Mouse (Mus musculus) adrenal gland (tissue): ENCODE measurements at regions not wholly inside any gene's neighbourhood (a gene's known extent, or its start where the extent isn't known, plus 50 kb on each side); places are given as distances from the start of the nearest gene placed in this dataset.

Source experiments
- intact Hi-C: fragments of 180-260 bp; cut with DNase I; formaldehyde crosslinking; loops from one replicate; pipeline ENCODE4 v1.15.1; 2025

- intact Hi-C loops = no loop called here
These were observed 250.1 kb upstream of the Mki67 start for GRCm38 (mm10) chr7:135966231-135966630.

DNA sequence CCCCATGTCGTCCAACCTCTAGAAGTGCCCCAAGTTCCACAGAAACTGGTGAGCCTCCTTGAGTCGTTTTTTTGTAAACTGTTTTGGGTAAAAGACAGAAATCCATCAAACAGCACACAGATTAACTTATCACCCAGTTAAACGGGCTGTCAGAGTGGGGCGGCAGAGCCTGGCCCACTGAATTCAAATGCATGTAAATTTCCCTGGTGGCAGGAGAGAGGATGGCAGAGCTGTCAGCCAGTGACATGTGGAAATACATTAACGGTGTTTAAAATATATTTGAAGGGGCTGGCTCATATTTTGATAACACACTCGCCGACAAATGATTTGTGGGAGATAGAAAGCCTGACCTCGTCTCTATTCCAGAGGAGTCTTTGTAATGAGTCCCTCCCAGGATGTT lies 252.5 kb upstream of the Mki67 start:
- intact Hi-C loops = no loop called here

DNA sequence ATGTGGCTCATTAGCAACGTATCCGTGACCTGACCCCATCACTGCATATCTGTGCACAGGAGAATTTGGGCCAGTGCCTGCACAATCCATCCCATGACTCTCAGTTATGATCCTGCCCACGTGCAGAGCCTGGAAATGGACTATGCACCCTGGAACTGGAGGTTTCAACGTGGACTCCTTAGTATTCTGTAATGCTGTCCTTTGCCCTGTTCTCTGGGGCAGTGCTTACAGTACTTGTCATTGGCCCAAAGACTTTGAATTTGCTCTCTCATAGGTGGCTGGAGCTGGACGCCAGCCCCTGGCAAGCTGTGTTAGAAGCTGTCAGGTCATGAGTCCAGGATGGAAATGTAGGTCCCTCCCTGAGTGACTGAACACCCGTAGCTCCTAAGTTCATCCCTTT lies 269.9 kb upstream of the Mki67 start:
- intact Hi-C loops = no loop called here

GRCm38 (mm10) chr7:135990321-135990720 lies 274.2 kb upstream of the Mki67 start:
- intact Hi-C loops = no loop called here

- intact Hi-C loops = no loop called here
These were observed 280.7 kb upstream of the Mki67 start for GRCm38 (mm10) chr7:135996896-135997295.

DNA sequence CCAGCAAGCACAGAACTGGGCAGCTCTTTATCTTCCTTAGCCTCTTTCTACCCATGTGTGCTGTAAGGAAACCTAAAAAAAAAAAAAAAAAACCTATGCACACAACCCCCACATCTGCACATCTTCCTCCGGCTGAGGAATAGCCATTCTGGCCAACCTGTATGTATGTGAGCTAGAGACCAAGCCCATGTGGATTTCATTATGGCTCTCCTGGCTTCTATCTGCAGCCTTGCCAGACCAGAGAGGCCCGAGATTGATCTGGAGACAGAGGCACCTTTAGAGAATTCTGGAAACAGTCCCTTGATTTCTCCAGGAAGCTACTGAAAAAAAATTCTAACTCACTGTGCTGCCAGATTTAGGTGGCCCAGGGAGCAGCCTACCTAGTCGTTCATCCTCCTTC lies 281.5 kb upstream of the Mki67 start:
- intact Hi-C loops = no loop called here

GRCm38 (mm10) chr7:136002382-136002781 lies 286.2 kb upstream of the Mki67 start:
- intact Hi-C loops = no loop called here

DNA sequence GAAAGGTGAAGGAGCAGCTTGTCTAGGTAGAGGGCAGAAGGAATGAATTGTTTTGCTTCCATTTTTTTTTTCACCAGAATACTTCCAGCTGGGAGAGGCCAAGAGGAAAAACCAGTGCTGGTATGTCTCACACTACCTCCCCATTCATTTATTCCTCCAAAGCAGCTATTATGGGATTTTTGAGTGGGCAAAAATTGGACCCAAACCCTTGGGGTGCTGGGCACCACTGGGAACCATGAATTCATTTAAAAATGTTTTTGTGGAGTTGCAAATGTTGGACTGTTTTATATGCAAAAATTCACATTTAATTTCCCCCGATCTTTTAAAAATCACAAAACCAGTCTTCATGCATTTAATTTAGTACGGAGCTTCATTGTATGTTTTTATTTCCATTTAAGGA lies 287.1 kb upstream of the Mki67 start:
- intact Hi-C loops = no loop called here

- intact Hi-C loops = no loop called here
These were observed 291.8 kb upstream of the Mki67 start for GRCm38 (mm10) chr7:136007796-136008455.

- intact Hi-C loops = no loop called here
These were observed 292.3 kb upstream of the Mki67 start for GRCm38 (mm10) chr7:136008486-136008885.

- intact Hi-C loops = no loop called here
These were observed 293.9 kb upstream of the Mki67 start for GRCm38 (mm10) chr7:136010013-136010412.

DNA sequence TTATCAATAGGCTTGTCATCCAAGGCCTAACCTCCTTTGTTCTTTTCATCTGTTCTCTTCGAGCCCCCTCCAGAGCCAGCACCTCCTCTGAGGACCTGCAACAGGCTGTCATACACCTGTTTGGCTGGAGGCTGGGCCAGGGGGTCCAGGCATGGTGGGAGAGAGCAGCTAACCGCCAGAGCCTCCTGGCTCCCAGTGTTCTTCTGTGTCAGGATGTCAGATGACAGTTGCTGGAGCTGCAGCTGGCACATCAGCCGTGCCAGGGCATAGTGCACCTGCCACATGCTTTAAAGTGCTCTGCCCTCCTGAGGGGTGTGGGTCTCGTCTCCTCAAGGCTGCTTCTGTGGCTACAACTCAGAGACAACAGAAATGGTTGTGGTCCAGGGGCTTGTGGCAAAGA lies 298.5 kb upstream of the Mki67 start:
- intact Hi-C loops = no loop called here

- intact Hi-C loops = no loop called here
These were observed 300.8 kb upstream of the Mki67 start for GRCm38 (mm10) chr7:136016918-136017317.

DNA sequence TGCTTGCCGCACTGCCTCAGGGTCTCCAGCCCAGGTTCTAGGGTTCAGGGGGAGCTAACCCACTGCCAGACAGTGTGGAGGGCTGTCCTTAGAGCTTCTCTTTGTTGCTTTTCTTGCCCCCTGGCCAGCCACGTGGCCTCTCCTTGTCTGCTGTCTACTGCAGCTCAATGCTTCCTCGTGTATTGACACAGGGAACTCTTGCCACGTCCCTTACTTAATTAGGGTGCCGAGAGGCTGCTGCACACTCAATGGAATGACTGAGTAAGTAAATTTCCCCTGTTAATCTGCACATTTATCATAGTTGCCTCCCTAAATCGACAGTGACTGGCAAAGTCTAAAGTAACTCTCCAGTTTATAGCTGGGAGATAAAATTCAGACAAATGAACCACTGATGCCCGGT lies 304.4 kb upstream of the Mki67 start:
- intact Hi-C loops = no loop called here

DNA sequence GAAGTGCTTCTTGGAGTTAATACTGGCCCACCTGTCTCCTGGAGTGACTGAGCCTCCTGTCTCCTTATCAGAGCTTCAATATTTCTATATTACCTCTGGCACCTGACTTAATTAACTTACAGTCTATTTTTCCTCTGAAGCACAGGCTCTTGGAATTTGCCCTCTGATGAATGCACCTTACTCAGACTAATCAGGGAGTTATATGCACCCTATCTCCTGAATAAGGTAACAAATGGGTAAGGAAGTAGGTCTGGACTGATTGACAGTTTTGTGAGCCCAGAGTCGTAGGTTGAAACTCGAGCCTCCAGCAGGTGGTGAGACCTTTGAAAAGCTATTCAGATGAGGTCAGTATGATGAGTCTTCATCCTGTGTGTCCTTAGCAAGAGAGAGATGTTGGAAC lies 304.9 kb upstream of the Mki67 start:
- intact Hi-C loops = no loop called here

- intact Hi-C loops = no loop called here
These were observed 306.8 kb upstream of the Mki67 start for GRCm38 (mm10) chr7:136022781-136023448.

DNA sequence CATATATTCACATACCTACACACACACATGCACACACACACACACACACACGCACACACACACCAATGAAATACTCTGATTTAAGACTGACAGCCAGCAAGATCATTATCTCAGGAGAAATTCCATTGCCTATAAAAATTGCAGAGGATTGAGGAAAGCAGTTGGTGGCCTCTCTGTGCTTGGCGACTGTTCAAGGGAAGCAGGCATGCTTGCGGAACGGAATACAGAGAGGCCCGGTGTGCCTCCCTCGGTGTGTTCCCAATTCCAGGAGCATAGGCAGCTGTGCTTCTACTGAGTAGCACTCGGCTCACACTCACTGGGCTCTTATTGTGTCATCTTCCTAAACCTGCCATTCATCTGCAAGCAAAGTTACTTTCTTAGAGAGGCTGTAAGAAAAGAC lies 310.3 kb upstream of the Mki67 start:
- intact Hi-C loops = no loop called here

- intact Hi-C loops = no loop called here
These were observed 315.9 kb upstream of the Mki67 start for GRCm38 (mm10) chr7:136032026-136032425.

GRCm38 (mm10) chr7:136033536-136033935 lies 317.4 kb upstream of the Mki67 start:
- intact Hi-C loops = no loop called here

DNA sequence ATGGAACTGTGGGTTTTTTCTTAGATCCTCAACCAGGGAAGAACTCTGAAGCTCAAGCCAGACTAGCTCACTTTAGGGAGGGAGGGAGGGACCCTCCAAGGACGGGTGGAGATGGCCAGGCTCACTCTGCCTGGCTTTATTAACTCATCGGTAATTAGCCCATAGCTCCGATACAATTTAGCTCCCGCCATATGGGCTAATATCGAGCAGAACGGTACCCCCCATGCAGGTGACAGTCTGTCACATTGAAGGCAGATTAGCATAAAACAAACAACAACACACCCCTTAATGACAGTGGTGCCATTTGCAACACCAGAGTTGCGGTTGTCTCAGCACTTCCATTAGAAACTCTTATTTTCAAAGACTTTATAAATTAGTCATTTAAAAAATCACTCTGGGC lies 319.6 kb upstream of the Mki67 start:
- intact Hi-C loops = no loop called here

DNA sequence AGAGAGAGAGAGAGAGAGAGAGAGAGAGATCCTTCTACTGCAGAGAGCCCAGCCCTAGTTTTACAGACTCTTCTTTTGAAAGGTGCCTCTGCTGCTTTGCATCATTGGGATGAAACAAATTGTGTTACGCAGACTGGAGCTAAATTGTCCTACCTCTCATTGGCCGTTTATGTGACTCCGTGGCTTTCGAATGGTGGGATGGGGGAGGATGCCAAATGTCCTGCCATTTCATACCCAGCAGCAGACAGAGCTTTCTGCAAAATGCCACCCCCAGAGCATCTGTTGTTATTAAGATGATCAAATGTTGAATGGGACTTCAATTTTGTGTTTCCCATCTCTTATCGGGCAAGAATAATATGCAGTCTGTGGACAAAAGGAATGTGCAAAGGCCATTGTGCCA lies 321.9 kb upstream of the Mki67 start:
- intact Hi-C loops = no loop called here

GRCm38 (mm10) chr7:136038906-136039305 lies 322.7 kb upstream of the Mki67 start:
- intact Hi-C loops = no loop called here

DNA sequence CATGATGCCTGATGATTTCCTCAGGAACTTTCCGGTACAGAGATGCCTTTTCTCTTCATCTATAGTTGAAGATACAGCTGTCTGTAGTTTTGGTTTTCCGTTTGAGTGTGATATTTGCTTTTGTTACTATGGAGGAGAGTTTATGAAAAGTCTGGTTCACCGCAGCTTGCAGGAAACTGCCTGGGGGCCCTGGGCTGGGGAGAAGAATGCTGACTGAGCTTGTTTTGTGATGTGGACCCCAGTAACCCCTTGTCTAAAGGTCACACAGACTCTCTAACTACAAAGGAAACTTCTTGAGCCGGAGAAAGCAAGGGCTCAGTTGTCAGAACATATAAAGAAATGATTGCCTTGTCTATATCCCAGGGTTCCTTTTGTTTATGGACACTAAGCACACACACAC lies 325.8 kb upstream of the Mki67 start:
- intact Hi-C loops = no loop called here
